Mouse (Mus musculus) layer of hippocampus, adult 8-10 months (tissue): ENCODE data around the gene Ppp1r32. TPM values are rescaled to one million over a fixed set of nuclear protein-coding genes. Genes with fewer than 3 reads are reported as not detected.

Experiments used
- DNase-seq, 2 experiments: peaks; one replicate each; pipeline ENCODE4 v3.0.0; 2022; ENCODE audit warnings: low spot score in 2 of 2
- total RNA-seq, 4 experiments: library from RNA; stranded (reverse); gene quantifications; 2 replicates each; pipeline ENCODE4 v1.2.4; 2022

Ppp1r32 gene
- total RNA-seq, 4 experiments from 2014 or later: 1.4 to 3.4 (median 1.9) TPM

DNA sequence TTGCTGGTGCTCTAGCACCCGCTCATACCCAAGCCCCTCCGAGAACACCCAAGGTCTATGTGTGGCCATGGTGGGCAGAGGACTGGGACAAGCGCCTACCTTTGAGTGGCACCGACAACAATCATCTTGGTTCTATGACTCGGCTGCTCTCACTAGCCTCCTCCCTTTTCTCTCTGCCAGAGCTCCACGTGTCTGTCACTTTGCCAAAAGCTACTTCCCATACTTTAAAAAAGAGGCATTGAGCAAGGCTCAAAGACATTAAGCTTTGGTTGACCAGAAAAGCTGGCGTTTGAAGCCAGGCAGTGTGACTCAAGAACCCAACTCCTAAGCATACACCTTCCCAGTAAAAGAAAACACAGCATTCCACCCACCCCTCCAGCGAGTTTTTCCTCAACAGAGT lies 24.6 kb downstream of the Ppp1r32 start:
- DNase-seq: no peak

DNA sequence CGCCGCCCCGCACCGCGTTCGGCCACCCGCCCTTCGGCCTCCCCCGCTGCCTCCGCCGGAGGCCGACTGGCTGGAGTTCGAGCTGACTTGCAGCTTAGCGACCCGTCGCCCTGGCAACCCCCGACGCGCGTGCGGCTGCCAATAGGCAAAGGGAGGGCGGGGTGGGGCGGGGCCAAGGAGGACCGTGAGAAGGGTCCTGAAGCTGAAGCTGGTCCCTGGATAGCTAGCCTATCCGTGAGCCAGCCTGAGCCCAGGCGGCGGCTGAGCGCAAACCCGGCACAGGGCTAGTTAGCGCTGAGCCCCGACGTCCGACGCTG lies 25.3 kb downstream of the Ppp1r32 start:
- no peak for DNase-seq

GRCm38 (mm10) chr19:10456752-10457483 lies 25.8 kb downstream of the Ppp1r32 start, which contains the start of gene Lrrc10b:
Gene Lrrc10b (minus strand): TSS chr19:10457473.
- peak; percentile 52 to 74 for DNase-seq

DNA sequence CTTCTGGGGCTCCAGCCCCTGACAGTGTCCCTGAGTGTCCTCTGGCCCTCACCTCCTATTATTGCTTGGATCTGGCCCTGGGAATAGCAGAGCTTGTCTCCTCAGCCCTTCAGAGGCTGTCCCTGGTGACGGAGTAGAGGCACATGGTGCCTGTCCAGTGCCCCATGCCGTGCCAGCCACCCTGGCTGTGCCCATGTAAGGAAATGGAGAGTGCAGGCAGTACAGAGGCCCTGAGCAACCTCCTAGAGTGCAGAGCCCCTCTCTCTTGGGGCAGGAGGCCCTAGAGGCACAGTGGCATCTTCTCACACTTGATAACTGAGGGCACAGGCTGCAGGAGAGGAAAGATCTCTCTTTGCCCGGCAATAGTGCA lies 27.3 kb downstream of the Ppp1r32 start:
- no peak for DNase-seq

- no peak for DNase-seq
Measured at GRCm38 (mm10) chr19:10454718-10455436, 27.9 kb downstream of the Ppp1r32 start.

DNA sequence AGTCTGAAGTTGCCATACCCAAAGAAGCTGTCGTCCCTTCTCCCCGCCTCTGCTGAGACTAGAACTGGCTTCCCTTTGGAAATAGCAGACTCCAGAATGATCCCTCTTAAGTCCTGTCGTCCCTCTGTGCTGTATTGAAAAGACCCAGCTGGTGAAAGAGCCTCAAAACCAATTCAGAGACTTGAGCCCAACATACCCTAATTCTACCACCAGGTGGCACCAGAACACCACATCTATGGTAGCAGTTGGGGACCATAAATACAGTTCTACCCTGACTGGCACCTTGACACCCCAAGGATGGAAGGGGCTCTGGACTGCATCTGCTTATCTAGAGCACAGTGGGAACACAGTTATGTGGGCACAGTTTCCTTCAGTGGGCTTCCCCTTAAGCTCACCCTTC lies 33.0 kb downstream of the Ppp1r32 start:
- peak; percentile 79 to 90 for DNase-seq

- DNase-seq: no peak
Measured at GRCm38 (mm10) chr19:10449190-10449589, 33.5 kb downstream of the Ppp1r32 start.

GRCm38 (mm10) chr19:10448275-10448674 lies 34.5 kb downstream of the Ppp1r32 start:
- no peak for DNase-seq

DNA sequence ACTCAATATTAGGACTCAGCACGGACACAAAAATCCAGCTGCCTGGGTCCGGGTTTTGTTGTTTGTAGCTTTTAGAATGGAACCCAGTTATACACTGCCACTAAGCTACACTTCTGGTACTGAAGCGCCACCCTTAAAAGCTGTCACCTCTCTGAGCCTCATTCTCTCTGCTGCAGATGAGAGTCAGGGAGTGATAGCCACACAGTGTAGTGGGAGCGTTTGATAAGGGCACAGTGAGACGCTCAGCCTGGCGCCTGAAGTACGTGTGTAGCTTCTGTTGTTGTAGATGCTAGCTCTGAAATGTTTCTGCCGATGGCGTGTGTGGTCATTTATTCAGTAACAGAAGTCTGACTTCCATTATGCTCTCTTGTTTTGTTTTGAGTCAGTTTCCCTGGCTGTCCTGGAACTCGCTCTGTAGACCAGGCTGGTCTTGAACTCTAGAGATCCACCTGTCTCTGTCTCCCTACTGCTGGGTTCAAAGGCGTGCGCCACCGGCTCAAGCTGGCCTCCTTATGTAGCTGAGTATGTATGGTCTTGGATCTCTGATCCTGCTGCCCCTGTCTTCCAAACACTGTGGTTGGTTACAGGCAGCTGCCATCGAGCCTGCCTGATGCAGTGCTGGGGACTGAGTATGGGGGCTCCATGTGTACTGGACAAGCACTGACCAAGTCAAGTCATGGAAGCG lies 37.9 kb downstream of the Ppp1r32 start:
- no peak for DNase-seq

GRCm38 (mm10) chr19:10437521-10437920 lies 45.2 kb downstream of the Ppp1r32 start:
- no peak for DNase-seq

GRCm38 (mm10) chr19:10436726-10437125 lies 46.0 kb downstream of the Ppp1r32 start:
- DNase-seq: no peak

DNA sequence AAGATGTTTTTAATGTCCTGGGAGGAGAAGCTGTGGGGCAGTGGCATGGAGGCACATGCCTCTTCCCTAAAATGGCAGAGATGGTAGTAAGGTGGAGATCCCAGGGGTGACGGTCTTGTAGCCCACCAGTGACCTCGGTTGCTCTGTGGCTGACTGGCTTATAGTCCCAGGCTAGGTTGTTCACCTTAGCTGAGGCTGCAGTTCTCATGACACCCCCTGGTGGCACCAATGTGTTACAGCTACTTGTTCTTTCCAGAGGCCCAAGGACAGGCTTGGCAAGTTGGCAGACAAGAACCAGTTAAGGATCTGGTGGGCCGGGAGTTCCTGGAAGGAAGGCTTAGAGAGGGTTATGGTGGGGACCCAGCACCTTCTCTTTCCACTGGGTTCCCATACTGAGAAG lies 46.8 kb downstream of the Ppp1r32 start:
- peak; percentile 70 to 77 for DNase-seq

- DNase-seq: no peak
Measured at GRCm38 (mm10) chr19:10434927-10435326, 47.8 kb downstream of the Ppp1r32 start.

DNA sequence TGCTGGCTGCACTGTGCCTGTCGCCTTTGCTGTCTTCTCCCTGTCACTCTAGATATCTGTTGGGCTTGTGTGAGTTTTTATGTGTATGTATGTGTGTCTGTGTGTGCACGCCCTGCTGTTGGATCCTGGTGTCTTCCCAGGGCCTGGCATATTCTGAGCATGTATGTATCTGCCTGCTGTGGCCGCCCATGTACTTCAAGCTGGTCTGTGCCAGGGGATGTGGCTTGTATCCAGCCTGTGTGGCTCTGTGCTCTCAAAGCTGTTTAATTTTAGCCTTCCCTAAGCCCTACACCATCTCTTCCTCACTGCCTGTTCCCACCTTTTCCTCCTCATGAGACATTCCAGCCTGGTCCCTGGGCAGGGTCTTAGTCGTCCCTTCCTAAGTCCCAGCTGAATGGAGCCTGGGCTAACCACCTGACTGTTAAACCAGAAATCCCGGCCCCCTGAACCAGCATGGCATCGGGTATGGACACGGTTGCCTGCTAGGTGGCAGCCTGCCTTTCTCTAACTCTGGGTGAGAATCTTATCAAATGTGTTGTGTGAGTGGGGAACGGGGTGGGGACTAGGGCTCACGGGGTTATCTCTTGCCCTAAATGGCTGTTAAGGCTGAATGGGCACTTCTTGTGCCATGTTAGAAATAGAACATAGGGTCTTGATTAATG lies 48.7 kb downstream of the Ppp1r32 start:
- peak; percentile 59 to 62 for DNase-seq

DNA sequence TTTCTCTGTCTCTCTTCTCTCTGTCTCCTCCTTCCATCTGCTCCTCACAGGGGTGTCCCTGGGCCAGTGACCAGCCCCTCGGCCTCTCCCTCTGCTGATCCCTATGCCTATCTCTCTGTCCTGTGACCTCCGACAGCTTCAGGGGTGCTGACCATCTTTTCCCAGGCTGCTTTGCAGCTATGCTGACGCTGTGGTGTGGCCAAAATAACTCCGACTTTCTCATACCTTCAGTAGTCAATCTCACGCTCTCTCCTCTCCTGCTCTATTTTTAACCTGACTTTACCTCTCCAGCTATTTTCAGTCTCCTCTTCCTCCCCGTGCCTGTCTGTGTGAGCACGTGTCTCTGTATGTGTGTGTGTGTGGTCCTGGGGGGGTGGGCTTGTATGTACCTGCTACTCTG lies 49.5 kb downstream of the Ppp1r32 start:
- no peak for DNase-seq

DNA sequence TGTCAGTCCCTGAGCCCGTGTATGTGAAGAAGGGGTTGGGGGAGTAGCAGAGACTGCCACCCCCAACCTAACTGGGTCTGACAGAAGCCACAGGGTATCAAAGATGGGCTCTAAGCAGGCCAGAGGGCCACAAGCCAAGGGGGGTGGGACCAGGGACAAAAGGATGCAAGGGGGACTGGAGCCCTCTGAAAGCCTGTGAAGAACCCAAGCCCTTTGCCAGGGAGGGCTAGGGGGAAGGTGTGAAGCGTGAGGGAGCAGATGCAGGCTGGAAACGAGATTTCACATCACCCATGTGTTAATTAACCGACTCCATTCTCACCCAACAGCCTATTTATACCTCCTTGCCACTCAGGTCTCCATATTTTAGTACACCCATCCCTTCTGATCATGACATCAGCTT lies 50.9 kb downstream of the Ppp1r32 start:
- DNase-seq: no peak

DNA sequence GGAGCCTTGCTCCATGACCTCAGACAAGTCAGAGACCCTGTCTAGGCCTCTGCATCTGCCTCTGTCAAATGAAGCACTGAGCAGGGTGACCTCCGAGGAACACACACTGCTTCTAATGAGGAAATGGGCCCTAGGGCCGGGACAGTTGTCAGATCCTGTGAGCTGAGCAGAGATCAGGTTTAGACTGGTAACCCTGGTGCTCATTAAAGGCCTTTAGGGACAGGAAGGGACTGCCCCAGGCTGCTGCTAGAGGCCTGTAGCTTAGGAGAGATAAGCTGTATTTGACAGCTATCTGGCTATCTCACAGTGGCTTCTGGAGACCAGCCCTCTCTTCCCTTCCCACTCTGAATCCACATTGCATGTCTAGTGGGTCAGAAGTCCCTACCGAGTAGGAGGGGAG lies 51.3 kb downstream of the Ppp1r32 start:
- no peak for DNase-seq

GRCm38 (mm10) chr19:10429371-10429770 lies 53.4 kb downstream of the Ppp1r32 start:
- DNase-seq: no peak

DNA sequence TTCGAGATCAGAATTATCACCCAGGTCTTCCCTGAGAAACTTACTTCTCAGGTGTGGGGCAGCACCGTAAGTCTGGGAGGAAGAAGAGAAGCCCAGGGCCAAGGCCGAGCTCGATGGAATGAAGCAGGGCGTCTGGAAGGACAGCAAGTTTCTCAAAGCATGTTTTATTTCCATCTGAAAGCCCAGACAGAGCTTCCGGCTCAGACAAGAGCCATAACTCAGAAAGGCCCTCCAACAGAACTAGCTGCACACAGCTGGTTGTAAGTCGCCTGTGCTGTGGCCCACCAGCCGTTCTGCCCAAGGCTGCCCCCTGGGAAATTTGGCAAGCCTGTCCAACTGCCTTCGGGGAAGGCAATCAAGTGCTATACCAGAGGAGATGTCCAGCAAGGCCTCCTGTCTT lies 55.3 kb downstream of the Ppp1r32 start:
- no peak for DNase-seq

- no peak for DNase-seq
Measured at GRCm38 (mm10) chr19:10426793-10427192, 55.9 kb downstream of the Ppp1r32 start.

- DNase-seq: no peak
Measured at GRCm38 (mm10) chr19:10426312-10426711, 56.4 kb downstream of the Ppp1r32 start.
